Mouse (Mus musculus) midbrain, embryonic 14.5 days (tissue): ENCODE data around the gene Cd4. TPM values are rescaled to one million over a fixed set of nuclear protein-coding genes. Genes with fewer than 3 reads are reported as not detected.

Experiments used
- ATAC-seq: fragments of 200-750 bp; cut with Nextera tagmentation; 2 replicates; pipeline ENCODE4 v1.8.0; 2017; ENCODE audit warnings: moderate number of reproducible peaks, moderate library complexity; ENCODE audit not compliant: low FRiP score, low TSS enrichment
- DNase-seq: peaks from one replicate; pipeline ENCODE4 v3.0.0-alpha.2; 2015
- H3K27ac ChIP-seq: fragments of 300-500 bp; sonication (generic); replicated peaks from 2 replicates; pipeline ENCODE4 v1.5.1; 2014; ENCODE audit warnings: mild to moderate bottlenecking, low read depth, low read length, moderate library complexity
- H3K27me3 ChIP-seq: fragments of 300-500 bp; sonication (generic); 2 replicates; pipeline ENCODE4 v1.6.1; 2014; ENCODE audit warnings: low read length, control low read depth, mixed read lengths; ENCODE audit not compliant: control insufficient read depth, insufficient read depth
- H3K36me3 ChIP-seq: fragments of 300-500 bp; sonication (generic); 2 replicates; pipeline ENCODE4 v1.6.1; 2014; ENCODE audit warnings: low read length, control low read depth; ENCODE audit not compliant: control insufficient read depth, insufficient read depth
- H3K4me1 ChIP-seq: fragments of 300-500 bp; sonication (generic); 2 replicates; pipeline ENCODE4 v1.6.1; 2014; ENCODE audit warnings: mild to moderate bottlenecking, antibody characterized with exemption, low read length, control low read depth; ENCODE audit not compliant: control insufficient read depth, insufficient read depth
- H3K4me2 ChIP-seq: fragments of 300-500 bp; sonication (generic); 2 replicates; pipeline ENCODE4 v1.6.1; 2014; ENCODE audit warnings: mild to moderate bottlenecking, low read length, moderate library complexity
- H3K4me3 ChIP-seq: fragments of 300-500 bp; sonication (generic); replicated peaks from 2 replicates; pipeline ENCODE4 v1.5.1; 2014; ENCODE audit warnings: low read depth, low read length
- H3K9ac ChIP-seq: fragments of 300-500 bp; sonication (generic); replicated peaks from 2 replicates; pipeline ENCODE4 v1.6.1; 2014; ENCODE audit warnings: mild to moderate bottlenecking, low read length, moderate library complexity
- H3K9me3 ChIP-seq: fragments of 300-500 bp; sonication (generic); 2 replicates; pipeline ENCODE4 v1.6.1; 2016; ENCODE audit warnings: low read length, control low read depth, mixed read lengths; ENCODE audit not compliant: control insufficient read depth
- WGBS: fragments of 180-500 bp; shearing (Covaris S2); extraction: QIAGEN DNeasy Blood & Tissue Kit; methylation state at CpG from one replicate; pipeline ENCODE4 v1.1.7; 2014; 5-methylcytosine and 5-hydroxymethylcytosine counted together
- polyA plus RNA-seq: library from polyadenylated mRNA; unstranded; fragments of >200 nt; fragmentation: Nextera tagmentation; extraction: Ambion mirVana; gene quantifications from 2 replicates; pipeline ENCODE4 v1.2.1, GENCODE M21; 2014

The Cd4 gene
- polyA plus RNA-seq, 1 experiment from 2014 or later: 0.11 TPM

DNA sequence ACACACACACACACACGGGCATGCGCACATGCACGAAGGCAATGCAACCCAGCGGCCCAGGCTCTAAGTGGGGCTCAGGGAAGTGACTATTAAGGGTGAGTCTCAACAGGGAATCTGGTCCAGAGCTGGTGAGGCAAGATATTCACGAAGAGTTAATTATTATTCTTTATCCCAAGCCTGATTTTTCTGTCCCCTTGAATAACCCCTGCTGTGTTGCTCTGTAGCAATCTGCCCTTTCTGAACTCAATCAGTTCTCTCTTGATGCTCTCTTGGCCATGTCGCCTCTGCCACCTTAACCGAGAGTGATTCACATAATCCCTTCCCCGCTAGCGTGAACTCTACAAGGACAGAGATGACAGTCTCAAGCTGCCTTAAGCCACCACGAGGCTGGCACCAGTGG lies 4.7 kb downstream of the Cd4 start:
- H3K4me1 ChIP-seq: no peaks in the 10 kb centered on the region
- DNase-seq (no peak), ATAC-seq (no peak)
- H3K4me3 ChIP-seq: no peak overlapping the region
- H3K9me3 ChIP-seq: no peaks in the 10 kb centered on the region
- WGBS: 62% methylated on average over 10 of the region's 10 CpGs
- no peaks in the 10 kb centered on the region for H3K36me3 ChIP-seq
- H3K9ac ChIP-seq: no peak overlapping the region
- H3K27ac ChIP-seq: no peak overlapping the region
- H3K4me2 ChIP-seq: no peak overlapping the region
- no peaks in the 10 kb centered on the region for H3K27me3 ChIP-seq

DNA sequence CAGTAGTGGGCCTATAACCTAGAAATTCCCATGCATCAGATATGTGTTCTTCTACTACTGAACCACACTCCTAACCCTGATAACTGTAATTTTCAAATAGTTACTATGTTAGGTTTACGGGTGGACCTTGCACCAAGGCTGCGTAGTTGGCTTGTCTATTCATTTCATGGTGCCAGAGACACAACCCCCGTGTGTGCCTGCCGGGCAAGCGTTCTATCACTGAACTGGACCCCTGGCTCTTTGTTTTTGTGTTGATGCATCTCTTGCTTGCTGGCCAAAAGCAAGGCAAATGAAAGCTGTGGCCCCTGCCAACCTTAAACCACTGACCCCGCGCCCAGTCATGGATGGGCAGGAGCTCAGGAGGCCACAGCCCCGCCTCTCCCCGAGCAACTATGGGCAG lies 6.2 kb downstream of the Cd4 start:
- Histone ChIP-seq H3K27me3 (no peaks in the 10 kb centered on the region), H3K27ac (no peak overlapping the region), H3K9ac (no peak overlapping the region), H3K4me2 (no peak overlapping the region), H3K9me3 (no peaks in the 10 kb centered on the region), H3K4me1 (no peaks in the 10 kb centered on the region), H3K36me3 (no peaks in the 10 kb centered on the region), H3K4me3 (no peak overlapping the region)
- WGBS: 96% methylated on average over 9 of the region's 9 CpGs
- DNase-seq (no peak), ATAC-seq (no peak)

DNA sequence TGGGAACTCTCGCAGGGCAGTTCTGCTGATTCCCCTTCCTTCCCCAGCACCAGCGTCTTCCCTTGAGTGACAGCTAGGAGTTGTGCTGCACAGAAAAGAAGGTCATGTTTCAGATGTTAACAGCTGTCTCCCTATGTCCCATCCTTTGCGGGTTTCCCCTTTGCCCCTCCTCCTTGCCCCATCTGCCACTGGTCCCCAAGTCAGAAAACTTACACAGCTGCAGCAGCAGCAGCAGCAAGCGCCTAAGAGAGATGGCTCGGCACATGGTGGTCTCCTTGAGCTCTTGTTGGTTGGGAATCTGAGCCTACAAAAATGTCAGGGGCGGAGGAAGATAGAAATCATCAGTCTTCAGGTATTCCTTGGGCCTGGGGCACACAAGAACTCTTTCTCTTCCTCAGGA lies 8.6 kb downstream of the Cd4 start:
- 69% methylated on average over 6 of the region's 6 CpGs for WGBS
- H3K4me3 ChIP-seq: no peak overlapping the region
- no peak overlapping the region for H3K27ac ChIP-seq
- no peaks in the 10 kb centered on the region for H3K4me1 ChIP-seq
- no peaks in the 10 kb centered on the region for H3K9me3 ChIP-seq
- ATAC-seq (no peak), DNase-seq (no peak)
- no peak overlapping the region for H3K9ac ChIP-seq
- no peak overlapping the region for H3K4me2 ChIP-seq
- no peaks in the 10 kb centered on the region for H3K27me3 ChIP-seq
- H3K36me3 ChIP-seq: no peaks in the 10 kb centered on the region

DNA sequence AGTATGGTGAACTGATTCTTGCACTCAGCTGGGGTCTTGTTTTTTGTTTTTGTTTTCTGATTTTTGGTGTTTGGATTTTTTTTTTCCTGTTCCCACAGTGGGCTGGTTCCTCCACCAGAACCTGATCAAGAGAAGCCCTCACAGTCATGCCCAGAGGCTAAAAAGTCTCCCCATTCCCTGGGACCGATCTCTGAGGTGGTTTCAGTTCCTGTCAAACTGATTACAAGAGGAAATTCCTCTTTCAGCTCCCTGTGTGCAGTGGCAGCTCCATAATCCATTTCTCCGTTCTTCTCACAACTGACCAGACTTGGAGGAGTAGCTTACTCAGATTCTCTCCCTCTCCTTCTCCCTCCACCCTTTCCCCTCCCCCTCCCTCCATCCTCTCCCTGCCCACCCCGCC lies 13.7 kb downstream of the Cd4 start:
- Histone ChIP-seq H3K4me3 (no peak overlapping the region), H3K4me1 (no peaks in the 10 kb centered on the region), H3K9ac (no peak overlapping the region), H3K36me3 (no peaks in the 10 kb centered on the region), H3K27me3 (no peaks in the 10 kb centered on the region), H3K27ac (no peak overlapping the region), H3K4me2 (no peak overlapping the region), H3K9me3 (no peaks in the 10 kb centered on the region)
- 44% methylated on average over 3 of the region's 3 CpGs for WGBS
- no peak for ATAC-seq
- DNase-seq: no peak

DNA sequence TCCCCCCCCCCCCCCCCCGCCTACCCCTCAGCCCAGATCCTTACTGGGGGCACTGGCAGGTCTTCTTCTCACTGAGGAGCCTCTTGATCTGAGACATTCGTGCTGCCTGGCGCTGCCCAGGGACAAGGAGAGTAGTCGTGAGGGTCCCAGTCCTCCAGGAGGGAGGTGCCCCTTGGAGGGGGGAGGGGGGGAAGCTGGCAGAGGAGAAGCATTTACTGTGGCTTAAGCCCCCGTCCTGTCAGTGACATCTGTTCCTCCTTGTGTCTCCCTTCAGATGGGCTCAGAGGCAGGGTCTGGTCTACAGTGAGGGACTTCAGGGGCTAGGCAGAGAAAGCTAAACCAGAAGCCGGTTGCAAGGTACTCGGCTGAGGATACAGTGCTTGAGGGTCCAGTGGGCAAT lies 21.5 kb downstream of the Cd4 start:
- Histone ChIP-seq H3K27ac (0 out of 2 replicates have a peak overlapping the region, but pooled peaks have one; percentile 13), H3K9ac (peak overlapping the region; percentile 13; the same call in 1 of the 2 replicates), H3K9me3 (no peaks in the 10 kb centered on the region), H3K4me3 (no peak overlapping the region), H3K4me2 (no peak overlapping the region), H3K27me3 (no peaks in the 10 kb centered on the region), H3K4me1 (peaks cover 30% of the 10 kb centered on the region), H3K36me3 (no peaks in the 10 kb centered on the region)
- ATAC-seq (no peak), DNase-seq (no peak)
- 51% methylated on average over 6 of the region's 7 CpGs for WGBS

DNA sequence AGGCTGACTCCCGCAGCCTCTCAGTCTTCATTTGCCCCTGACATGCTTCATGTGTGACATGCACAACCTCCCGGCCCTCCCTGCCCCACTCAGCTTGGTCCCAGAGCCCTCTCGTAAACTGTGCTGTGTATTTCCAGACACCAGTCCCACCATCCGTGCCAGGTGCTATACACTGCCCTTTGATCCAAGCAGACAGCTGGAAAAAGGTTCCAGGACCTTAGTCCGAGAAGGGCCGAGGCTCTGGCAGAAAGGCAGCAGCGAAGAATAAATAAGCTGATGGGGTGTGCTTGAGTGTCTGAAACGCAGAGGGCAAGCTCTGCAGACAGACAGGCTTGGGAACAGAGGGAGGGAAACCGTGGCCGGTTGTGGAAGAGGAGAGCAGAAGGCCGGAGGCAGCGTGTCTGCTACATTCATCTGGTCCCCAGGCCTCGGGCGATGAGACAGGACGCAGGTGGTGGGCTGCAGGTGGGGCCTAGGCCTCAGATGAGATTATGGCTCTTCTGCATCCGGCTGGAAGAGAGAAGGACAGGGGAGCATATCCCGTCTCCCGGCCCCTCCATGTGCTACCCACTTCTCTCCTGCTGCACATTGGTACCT lies 22.2 kb downstream of the Cd4 start:
- Histone ChIP-seq H3K4me2 (no peak overlapping the region), H3K4me1 (peaks cover 36% of the 10 kb centered on the region), H3K27ac (peak overlapping the region; percentile 32; the same call in 1 of the 2 replicates), H3K9me3 (no peaks in the 10 kb centered on the region), H3K27me3 (no peaks in the 10 kb centered on the region), H3K36me3 (peaks cover 5% of the 10 kb centered on the region), H3K4me3 (no peak overlapping the region), H3K9ac (peak overlapping the region; percentile 40; the same call in 1 of the 2 replicates)
- DNase-seq (no peak), ATAC-seq (no peak)
- WGBS: 55% methylated on average over 18 of the region's 18 CpGs

DNA sequence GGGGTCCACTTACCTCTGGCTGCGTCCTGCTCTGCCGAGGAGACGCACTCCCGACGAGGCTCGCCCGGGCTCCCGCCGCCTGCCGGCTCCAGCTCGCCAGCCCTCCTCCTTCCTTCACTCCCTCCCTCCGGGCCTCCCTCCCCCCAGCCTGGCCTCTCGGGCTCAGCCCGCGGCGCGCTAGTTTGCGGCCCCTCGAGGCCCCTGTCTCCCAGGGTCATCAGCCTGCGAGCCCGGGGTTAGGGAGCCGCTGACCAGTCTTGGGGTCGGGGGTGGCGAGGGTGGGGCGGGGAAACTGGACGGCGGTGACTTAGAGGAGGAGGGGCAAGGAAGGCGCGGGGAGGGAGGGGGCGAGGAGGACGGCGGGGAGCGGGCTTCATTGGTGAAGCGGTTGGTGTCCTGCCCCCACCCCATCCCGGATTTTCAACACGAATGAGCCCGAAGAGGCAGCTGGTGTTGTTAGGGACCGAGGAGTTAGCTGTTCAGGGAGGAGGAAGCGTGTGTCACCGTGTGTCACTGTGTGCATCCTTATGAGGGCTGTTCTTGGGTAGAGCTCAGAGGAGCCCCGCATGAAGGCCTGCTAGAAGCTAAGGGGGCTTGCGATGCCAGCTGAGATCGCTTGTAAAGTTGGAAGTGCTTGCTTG lies 24.2 kb downstream of the Cd4 start, which contains the start of gene Gpr162:
Gene Gpr162, minus strand, starts transcription at position 326 of the 641 bp plus-strand sequence.
- Histone ChIP-seq H3K27ac (peak within 1 kb of the TSS; percentile 96), H3K36me3 (peaks cover 16% of the 10 kb centered on the region), H3K9ac (peak within 1 kb of the TSS; percentile 91), H3K27me3 (no peaks in the 10 kb centered on the region), H3K4me1 (peaks cover 47% of the 10 kb centered on the region), H3K9me3 (no peaks in the 10 kb centered on the region), H3K4me2 (peak within 1 kb of the TSS; percentile 70), H3K4me3 (peak within 1 kb of the TSS; percentile 70)
- peak; percentile 86 for DNase-seq
- ATAC-seq: peak; percentile 62
- 2% methylated on average over 43 of the region's 43 CpGs for WGBS

DNA sequence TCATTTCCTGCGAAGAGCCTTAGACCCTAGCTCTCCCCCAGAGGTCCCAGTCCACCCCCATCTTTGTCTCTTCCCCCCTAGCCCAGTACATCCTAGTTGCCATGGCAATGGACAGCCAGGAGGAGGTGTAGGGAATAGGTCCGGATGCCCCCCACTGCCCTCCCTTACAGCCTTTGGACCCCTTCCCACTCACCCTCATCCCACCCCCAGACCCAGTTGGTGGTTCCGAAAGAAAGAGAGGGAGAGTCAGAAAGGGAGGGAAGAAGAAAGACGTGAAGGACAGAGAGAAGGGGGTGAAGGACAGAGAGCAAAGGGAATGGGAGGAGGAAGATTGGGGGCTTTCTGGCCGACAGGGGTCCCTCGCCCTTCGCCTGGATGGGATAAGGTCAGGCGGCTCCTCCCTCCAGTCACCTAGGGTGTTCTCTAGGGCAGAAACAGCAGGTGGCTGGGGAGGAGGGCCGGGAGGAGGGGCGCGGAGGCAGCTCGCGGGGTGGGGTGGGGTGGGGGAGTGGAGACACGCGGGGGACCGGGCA lies 24.8 kb downstream of the Cd4 start:
- H3K27me3 ChIP-seq: no peaks in the 10 kb centered on the region
- no peaks in the 10 kb centered on the region for H3K9me3 ChIP-seq
- H3K4me1 ChIP-seq: peaks cover 50% of the 10 kb centered on the region
- peak overlapping the region; percentile 70 for H3K4me3 ChIP-seq
- peaks cover 20% of the 10 kb centered on the region for H3K36me3 ChIP-seq
- ATAC-seq: peak; percentile 19
- 0% methylated on average over 15 of the region's 16 CpGs for WGBS
- DNase-seq: peak; percentile 68
- peak overlapping the region; percentile 96 for H3K27ac ChIP-seq
- H3K4me2 ChIP-seq: peak overlapping the region; percentile 70
- peak overlapping the region; percentile 91 for H3K9ac ChIP-seq
